Mouse (Mus musculus) WW6 (cell line): Measurements from ENCODE around the gene Snn.

Experiments
- DNase-seq: peaks from one replicate; pipeline ENCODE4 v3.0.0-alpha.2; 2013; ENCODE audit warnings: low read depth, low spot score

Snn gene

GRCm38 (mm10) chr16:11084181-11084580 is 23.4 kb downstream of the Snn start:
- DNase-seq = no peak

- no peak for DNase-seq
Measured at GRCm38 (mm10) chr16:11086299-11086698, 25.6 kb downstream of the Snn start.

GRCm38 (mm10) chr16:11086856-11087588 is 26.3 kb downstream of the Snn start:
- no peak for DNase-seq

GRCm38 (mm10) chr16:11090836-11091570 is 30.3 kb downstream of the Snn start:
- DNase-seq = no peak

GRCm38 (mm10) chr16:11092061-11092460 is 31.3 kb downstream of the Snn start:
- DNase-seq = no peak

- DNase-seq = no peak
Measured at GRCm38 (mm10) chr16:11092523-11092922, 31.8 kb downstream of the Snn start.

- DNase-seq = no peak
Measured at GRCm38 (mm10) chr16:11093717-11094386, 33.1 kb downstream of the Snn start.

GRCm38 (mm10) chr16:11097301-11097700 is 36.6 kb downstream of the Snn start:
- DNase-seq = no peak

- no peak for DNase-seq
Measured at GRCm38 (mm10) chr16:11104905-11105304, 44.2 kb downstream of the Snn start.

- no peak for DNase-seq
Measured at GRCm38 (mm10) chr16:11109198-11109740, 48.5 kb downstream of the Snn start.

GRCm38 (mm10) chr16:11122625-11123024 is 61.9 kb downstream of the Snn start:
- DNase-seq = no peak

- DNase-seq = no peak
Measured at GRCm38 (mm10) chr16:11124110-11124509, 63.4 kb downstream of the Snn start.
